Mouse (Mus musculus) natural killer cell, adult 2 months (primary cell): Measurements from ENCODE around the gene Olfr1162.
"Not testable (repeated sequence)": the region's sequence is repeated elsewhere in the genome, so short reads cannot be mapped to it uniquely, and the experiment has no call there.

Source experiments
- DNase-seq, 2 experiments: peaks; one replicate each; pipeline ENCODE4 v3.0.0; 2022; ENCODE audit warnings: low spot score in 2 of 2

Gene Olfr1162

GRCm38 (mm10) chr2:88051029-88051428 lies at the start of gene Olfr1162:
Gene Olfr1162 (minus strand): TSS chr2:88051129.
- no peak for DNase-seq

- DNase-seq, result no peak
Observed at GRCm38 (mm10) chr2:88093866-88094265, 42.9 kb upstream of the Olfr1162 start, which contains the start of gene Olfr1164. Gene Olfr1164 (minus strand): TSS chr2:88093966.

DNA sequence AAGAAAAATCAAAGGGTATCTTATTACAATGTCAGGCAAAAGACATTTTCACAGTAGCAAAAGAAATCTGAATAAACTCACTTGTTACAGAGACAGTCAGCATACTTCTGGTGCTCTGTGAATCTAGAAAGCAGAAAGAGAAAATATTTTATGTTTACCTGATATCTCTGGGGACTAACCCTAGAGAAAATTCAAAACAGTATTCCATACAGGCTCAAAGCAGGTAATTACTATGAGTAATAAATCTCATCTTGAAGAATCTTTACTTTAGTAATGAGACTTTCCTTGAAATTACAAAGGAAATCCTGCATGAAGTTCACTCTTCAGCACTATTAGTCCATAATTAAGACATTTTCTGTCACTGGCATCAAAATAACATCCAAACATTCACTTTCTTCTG lies 20.8 kb upstream of the Olfr1162 start, which contains the start of gene Olfr1163:
Gene Olfr1163 (minus strand): TSS at position 101 of the 400 bp plus-strand sequence.
- no peak for DNase-seq

DNA sequence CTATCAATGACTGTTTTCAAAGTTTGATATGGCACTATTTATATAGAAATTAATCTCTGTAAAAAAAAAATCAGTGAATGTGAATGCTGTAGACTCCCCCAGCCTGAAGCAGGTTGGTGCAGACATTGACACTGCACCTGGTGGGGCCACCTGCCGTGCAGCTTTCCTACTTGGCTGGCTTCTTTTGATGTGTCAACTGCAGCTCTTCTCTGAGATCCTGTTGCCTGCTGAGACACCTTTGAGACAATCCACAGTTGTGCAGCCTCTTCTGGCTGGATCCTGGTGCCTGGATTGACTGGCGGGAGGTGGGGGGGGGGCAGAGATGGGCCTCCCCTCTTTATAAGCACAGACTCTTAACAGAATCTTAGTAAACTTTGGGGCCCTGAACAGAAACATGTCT lies 12.7 kb upstream of the Olfr1162 start:
- DNase-seq, result no peak

- no peak for DNase-seq
Observed at GRCm38 (mm10) chr2:88037599-88037998, 13.3 kb downstream of the Olfr1162 start, which contains the start of gene Olfr73. Gene Olfr73 (minus strand): TSS chr2:88037699.

GRCm38 (mm10) chr2:88022474-88022873 lies 28.5 kb downstream of the Olfr1162 start, which contains the start of gene Olfr1161:
Gene Olfr1161 (plus strand): TSS chr2:88022774.
- not testable (repeated sequence) for DNase-seq

DNA sequence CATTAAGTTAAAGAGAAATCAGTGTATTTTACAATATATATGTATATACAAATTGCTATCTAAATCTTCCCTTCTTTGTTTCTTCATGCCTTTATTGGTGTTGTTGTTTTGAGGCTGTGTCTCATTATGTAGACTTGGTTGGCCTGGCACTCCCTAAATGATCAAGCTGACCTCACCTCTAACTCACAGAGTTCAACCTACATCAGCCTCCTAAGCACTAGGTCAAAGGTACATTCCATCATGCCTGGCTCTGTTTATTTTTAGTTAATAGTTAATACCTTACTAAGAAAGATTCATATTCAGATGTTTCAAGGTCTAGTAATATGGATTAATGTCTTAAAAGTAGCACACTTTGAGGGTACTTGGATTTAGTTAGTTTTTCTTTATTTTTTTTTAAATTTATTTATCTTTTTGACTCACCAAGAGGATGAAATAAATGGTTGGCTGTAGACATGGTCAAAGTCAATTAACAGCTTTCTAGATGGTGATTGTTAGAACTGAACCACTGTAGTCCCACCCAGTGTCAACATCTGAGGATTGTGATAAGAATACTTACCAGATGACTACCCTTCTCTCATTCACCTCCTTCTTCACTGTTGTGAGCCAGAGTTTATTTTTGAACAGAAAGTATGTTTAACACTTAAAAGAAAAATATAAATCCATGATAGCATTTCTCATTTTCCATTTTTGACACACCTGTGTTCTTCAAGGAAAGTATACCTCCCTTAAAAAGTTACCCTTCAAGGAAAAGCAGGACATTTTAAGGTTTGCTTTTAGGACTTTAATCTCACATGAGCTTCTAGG lies 43.2 kb downstream of the Olfr1162 start, which contains the start of gene Olfr1160:
Gene Olfr1160 (minus strand): TSS at position 754 of the 804 bp plus-strand sequence.
- no peak for DNase-seq
